Mouse (Mus musculus): ENCODE measurements around the gene Vkorc1l1. TPM values are rescaled to one million over a fixed set of nuclear protein-coding genes. Genes with fewer than 3 reads are reported as not detected.
A peak's percentile ranks its signal among the peaks of the same experiment; 100 is the strongest.

Gene Vkorc1l1
- polyA plus RNA-seq, 1 experiment from 2014 or later = 29.8 TPM

- H3K36me3 ChIP-seq = peaks cover 31% of the 10 kb centered on the region
- no peak for ATAC-seq
- no peak overlapping the region for H3K9ac ChIP-seq
- 0 out of 2 replicates have a peak, but pooled peaks cover 6% of the 10 kb centered on the region for H3K27me3 ChIP-seq (replicated peaks)
- H3K4me1 ChIP-seq = peaks cover 46% of the 10 kb centered on the region
- H3K4me3 ChIP-seq = no peak overlapping the region
- H3K4me2 ChIP-seq = no peak overlapping the region
- H3K27ac ChIP-seq = 0 out of 2 replicates have a peak overlapping the region, but pooled peaks have one; percentile 27
- WGBS (ENCODE audit: insufficient replicate concordance) = 90% methylated on average over 19 of the region's 19 CpGs
- H3K9me3 ChIP-seq (replicated peaks) = no peaks in the 10 kb centered on the region
Measured at GRCm38 (mm10) chr5:130031410-130032390, 89.9 kb downstream of the Vkorc1l1 start.

DNA sequence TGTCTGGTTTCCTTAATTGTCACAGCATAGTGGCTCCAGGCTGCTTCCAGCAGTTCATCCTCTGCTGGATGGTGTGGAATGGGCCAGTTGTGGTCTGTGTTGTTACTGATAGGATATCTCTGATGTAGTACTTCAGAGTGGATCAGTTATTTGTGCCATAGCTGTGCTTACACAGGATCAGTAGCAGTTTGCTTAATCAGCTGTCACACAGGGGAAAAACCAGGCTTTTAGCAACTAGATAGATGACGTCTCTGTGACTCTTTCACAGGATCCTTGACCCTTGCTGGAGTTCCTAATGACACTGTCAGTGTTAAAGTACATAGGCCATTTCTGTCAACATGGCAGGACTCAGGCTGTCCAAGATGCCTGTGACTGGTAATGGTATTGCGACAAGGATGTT is 92.1 kb downstream of the Vkorc1l1 start:
- Histone ChIP-seq H3K4me3 (no peak overlapping the region), H3K4me2 (peak overlapping the region; percentile 7; the same call in 1 of the 2 replicates), H3K4me1 (peaks cover 40% of the 10 kb centered on the region), H3K27me3 (replicated peaks) (no peaks in the 10 kb centered on the region), H3K9me3 (replicated peaks) (no peaks in the 10 kb centered on the region), H3K9ac (0 out of 2 replicates have a peak overlapping the region, but pooled peaks have one; percentile 39), H3K27ac (0 out of 2 replicates have a peak overlapping the region, but pooled peaks have one; percentile 8), H3K36me3 (peaks cover 47% of the 10 kb centered on the region)
- 55% methylated on average over 2 of the region's 2 CpGs for WGBS (ENCODE audit: insufficient replicate concordance)
- ATAC-seq = 0 out of 2 replicates have a peak, but pooled peaks have one; percentile 24

Other genes starting within 250 kb of the Vkorc1l1 start
- not detected in 2 replicates for gene Sept14, start 233.5 kb upstream of the Vkorc1l1 start, polyA plus RNA-seq (2016; fragmentation: Nextera tagmentation; extraction: Ambion mirVana)
- 139 and 145 TPM in 2 replicates for gene Mrps17, start 226.5 kb upstream of the Vkorc1l1 start, polyA plus RNA-seq (2016; fragmentation: Nextera tagmentation; extraction: Ambion mirVana)
- 32.8 and 36.9 TPM in 2 replicates for gene Nipsnap2, start 216.9 kb upstream of the Vkorc1l1 start, polyA plus RNA-seq (2016; fragmentation: Nextera tagmentation; extraction: Ambion mirVana)
- gene Psph, start 154.5 kb upstream of the Vkorc1l1 start, polyA plus RNA-seq (2016; fragmentation: Nextera tagmentation; extraction: Ambion mirVana) = 88.0 and 88.7 TPM in 2 replicates
- gene Sumf2, start 95.0 kb upstream of the Vkorc1l1 start, polyA plus RNA-seq (2016; fragmentation: Nextera tagmentation; extraction: Ambion mirVana) = 34.1 and 36.2 TPM in 2 replicates
- gene Chchd2, start 54.5 kb upstream of the Vkorc1l1 start, polyA plus RNA-seq (2016; fragmentation: Nextera tagmentation; extraction: Ambion mirVana) = 607 and 628 TPM in 2 replicates
- 1.7 and 1.8 TPM in 2 replicates for gene Zbed5, start 46.2 kb upstream of the Vkorc1l1 start, polyA plus RNA-seq (2016; fragmentation: Nextera tagmentation; extraction: Ambion mirVana)
- 0.23 TPM in 2 replicates for gene Phkg1, start 43.4 kb upstream of the Vkorc1l1 start, polyA plus RNA-seq (2016; fragmentation: Nextera tagmentation; extraction: Ambion mirVana)
- gene Nupr1l, start 33.4 kb upstream of the Vkorc1l1 start, polyA plus RNA-seq (2016; fragmentation: Nextera tagmentation; extraction: Ambion mirVana) = 0.87 and 0.92 TPM in 2 replicates
- 44.8 and 49.1 TPM in 2 replicates for gene Gusb, start 61.1 kb downstream of the Vkorc1l1 start, polyA plus RNA-seq (2016; fragmentation: Nextera tagmentation; extraction: Ambion mirVana)
- 39.1 and 41.1 TPM in 2 replicates for gene Asl, start 87.3 kb downstream of the Vkorc1l1 start, polyA plus RNA-seq (2016; fragmentation: Nextera tagmentation; extraction: Ambion mirVana)
- gene Crcp, start 87.3 kb downstream of the Vkorc1l1 start, polyA plus RNA-seq (2016; fragmentation: Nextera tagmentation; extraction: Ambion mirVana) = 33.9 and 34.7 TPM in 2 replicates
- 37.1 and 37.2 TPM in 2 replicates for gene Tpst1, start 131.4 kb downstream of the Vkorc1l1 start, polyA plus RNA-seq (2016; fragmentation: Nextera tagmentation; extraction: Ambion mirVana)
- 7.8 and 8.0 TPM in 2 replicates for gene Kctd7, start 202.9 kb downstream of the Vkorc1l1 start, polyA plus RNA-seq (2016; fragmentation: Nextera tagmentation; extraction: Ambion mirVana)
- gene Rabgef1, start 229.8 kb downstream of the Vkorc1l1 start, polyA plus RNA-seq (2016; fragmentation: Nextera tagmentation; extraction: Ambion mirVana) = 31.9 and 34.5 TPM in 2 replicates

All from liver, embryonic 12.5 days (tissue).